ENCODE assay signal across 8 mouse cellular contexts in genomic region chr8:127440161-127440833, GRCm38 (mm10).
DNase-seq lines count a peak whose midpoint lies in the region; ATAC-seq and TF ChIP-seq lines count a peak whose summit lies in the region.

No protein-coding gene starts in this region.

- H3K9ac ChIP-seq in hindbrain, embryonic 15.5 days, result no peak overlapping the region
- no peak overlapping the region for H3K9ac ChIP-seq in limb, embryonic 14.5 days (ENCODE audit: low read depth, low read length, severe bottlenecking)

- no peak for TF ChIP-seq POLR2A in limb, embryonic 14.5 days (IDR thresholded peaks at IDR 0.05; ENCODE audit: borderline replicate concordance, extremely low read depth, insufficient read depth, insufficient read length)
- no peak for TF ChIP-seq POLR2A in thymus, adult 2 months (IDR thresholded peaks at IDR 0.05; ENCODE audit: control insufficient read depth, extremely low read depth, insufficient read depth, low read length, poor library complexity)

- H3K4me2 ChIP-seq in hindbrain, embryonic 15.5 days, result no peak overlapping the region
- no peak overlapping the region for H3K4me2 ChIP-seq in limb, embryonic 14.5 days (replicated peaks; ENCODE audit: low read depth, low read length, severe bottlenecking)

- peak overlapping the region; percentile 67 for H3K27ac ChIP-seq in heart, embryonic 10.5 days
- peak overlapping the region; percentile 57; the same call in 1 of the 2 replicates for H3K27ac ChIP-seq in hindbrain, embryonic 15.5 days (replicated peaks)
- 0 out of 2 replicates have a peak overlapping the region, but pooled peaks have one; percentile 65 for H3K27ac ChIP-seq in limb, embryonic 14.5 days (replicated peaks; ENCODE audit: low read depth, low read length)
- no peak overlapping the region for H3K27ac ChIP-seq in thymus, adult 2 months (ENCODE audit: control insufficient read depth, insufficient read depth, low read length)

- H3K36me3 ChIP-seq in heart, embryonic 10.5 days, result no peaks in the 10 kb centered on the region; the same call in 1 of the 2 replicates
- H3K36me3 ChIP-seq in hindbrain, embryonic 15.5 days, result no peaks in the 10 kb centered on the region
- H3K36me3 ChIP-seq in limb, embryonic 14.5 days (ENCODE audit: control insufficient read depth, insufficient read depth, low read length), result no peaks in the 10 kb centered on the region; the same call in 1 of the 2 replicates
- H3K36me3 ChIP-seq in thymus, adult 2 months (ENCODE audit: control insufficient read depth, insufficient read depth, low read length), result no peaks in the 10 kb centered on the region

- POLR2A ChIA-PET in Patski (lab: Charles Lee), result interaction anchor here (1.5 kb wide), 1 partner anchor 14 kb away, joined by 3 read pairs; no protein-coding TSS in a partner anchor

- no peak for TF ChIP-seq CTCF in Patski (IDR thresholded peaks at IDR 0.05)
- no peak for TF ChIP-seq CTCF in thymus, adult 2 months (IDR thresholded peaks at IDR 0.05; ENCODE audit: borderline replicate concordance, control insufficient read depth, extremely low read depth, insufficient read depth, low read length, poor library complexity)

- in situ Hi-C loops in Patski (cut with MboI; ENCODE audit: low pct_unique_long_range_greater_than_20kb), result no loop called here

- H3K9me3 ChIP-seq in heart, embryonic 10.5 days, result no peaks in the 10 kb centered on the region
- no peaks in the 10 kb centered on the region for H3K9me3 ChIP-seq in hindbrain, embryonic 15.5 days
- no peaks in the 10 kb centered on the region for H3K9me3 ChIP-seq in limb, embryonic 14.5 days (ENCODE audit: control insufficient read depth, low read length)

- peaks cover 41% of the 10 kb centered on the region for H3K4me1 ChIP-seq in heart, embryonic 10.5 days
- H3K4me1 ChIP-seq in hindbrain, embryonic 15.5 days (replicated peaks), result peaks cover 19% of the 10 kb centered on the region
- H3K4me1 ChIP-seq in limb, embryonic 14.5 days (ENCODE audit: control insufficient read depth, insufficient read depth, low read length), result peaks cover 22% of the 10 kb centered on the region
- no peaks in the 10 kb centered on the region for H3K4me1 ChIP-seq in thymus, adult 2 months (replicated peaks; ENCODE audit: control insufficient read depth, insufficient read depth, low read length)

- WGBS in heart, embryonic 10.5 days, result 72% methylated on average over 9 of the region's 9 CpGs
- WGBS in hindbrain, embryonic 15.5 days, result 74% methylated on average over 9 of the region's 9 CpGs
- 75% methylated on average over 9 of the region's 9 CpGs for WGBS in limb, embryonic 14.5 days
- 85% methylated on average over 9 of the region's 9 CpGs for WGBS in thymus, adult 2 months

- ATAC-seq in Patski, result peak; percentile 76
- no peak for ATAC-seq in hindbrain, embryonic 15.5 days (ENCODE audit: low FRiP score, low read depth)
- ATAC-seq in limb, embryonic 14.5 days (ENCODE audit: low FRiP score, low read depth), result no peak
- ATAC-seq in CD4-positive, CD25-positive, alpha-beta regulatory T cell, adult 4 months, result no peak

- DNase-seq in heart, embryonic 10.5 days (ENCODE audit: low spot score), result no peak
- DNase-seq in heart, adult 8-10 months (ENCODE audit: low spot score), result no peak
- peak; percentile 65 for DNase-seq in Patski (ENCODE audit: low read depth, low spot score)
- peak; percentile 20 for DNase-seq in limb, embryonic 14.5 days (ENCODE audit: low spot score)
- no peak for DNase-seq in Muller cell, postnatal 12 days (ENCODE audit: inconsistent ontology term)
- DNase-seq in thymus, adult 2 months, result no peak

- no peak overlapping the region for H3K4me3 ChIP-seq in heart, embryonic 10.5 days
- no peak overlapping the region for H3K4me3 ChIP-seq in hindbrain, embryonic 15.5 days
- no peak overlapping the region for H3K4me3 ChIP-seq in limb, embryonic 14.5 days (replicated peaks; ENCODE audit: low read length)
- no peak overlapping the region for H3K4me3 ChIP-seq in thymus, adult 2 months (ENCODE audit: control insufficient read depth, insufficient read depth, low read length)

- H3K27me3 ChIP-seq in heart, embryonic 10.5 days (ENCODE audit: insufficient read depth, poor library complexity, severe bottlenecking), result no peaks in the 10 kb centered on the region
- H3K27me3 ChIP-seq in Patski, result no peaks in the 10 kb centered on the region
- H3K27me3 ChIP-seq in hindbrain, embryonic 15.5 days, result no peaks in the 10 kb centered on the region
- no peaks in the 10 kb centered on the region for H3K27me3 ChIP-seq in limb, embryonic 14.5 days (ENCODE audit: control insufficient read depth, insufficient read depth, low read length)
- H3K27me3 ChIP-seq in thymus, adult 2 months (ENCODE audit: control insufficient read depth, insufficient read depth, low read length), result no peaks in the 10 kb centered on the region

- CTCF ChIA-PET in Patski (lab: Charles Lee), result interaction anchor here (1.2 to 1.9 kb wide), 4 partner anchors 13 to 924 kb away, joined by 3 to 5 read pairs (median 4); no protein-coding TSS in a partner anchor

Comparison
In these comparisons a context has a peak if more than half of its experiments do, and no peak if none do; other contexts are left out.
1. DNase-seq: peak in Patski (single experiment) and limb, embryonic 14.5 days (single experiment); none in heart, embryonic 10.5 days (single experiment), heart, adult 8-10 months (single experiment), Muller cell, postnatal 12 days (single experiment) and thymus, adult 2 months (single experiment).